Mouse (Mus musculus) embryonic facial prominence, embryonic 14.5 days (tissue): ENCODE results near the gene Plcb2. TPM values are rescaled to one million over a fixed set of nuclear protein-coding genes. Genes with fewer than 3 reads are reported as not detected.

Source experiments
- ATAC-seq: fragments of 200-750 bp; cut with Nextera tagmentation; 2 replicates; pipeline ENCODE4 v1.8.0; 2017; ENCODE audit warnings: low read depth, moderate number of reproducible peaks, moderate TSS enrichment
- DNase-seq: peaks from one replicate; pipeline ENCODE4 v3.0.0-alpha.2; 2015; ENCODE audit warnings: low spot score
- H3K27ac ChIP-seq: fragments of 300-500 bp; sonication (generic); replicated peaks from 2 replicates; pipeline ENCODE4 v1.5.1; 2014; ENCODE audit warnings: low read depth, mild to moderate bottlenecking, low read length, moderate library complexity
- H3K27me3 ChIP-seq: fragments of 300-500 bp; sonication (generic); replicated peaks from 2 replicates; pipeline ENCODE4 v1.6.1; 2014; ENCODE audit warnings: low read length; ENCODE audit not compliant: control insufficient read depth, insufficient read depth
- H3K36me3 ChIP-seq: fragments of 300-500 bp; sonication (generic); 2 replicates; pipeline ENCODE4 v1.6.1; 2014; ENCODE audit warnings: low read length, mixed read lengths; ENCODE audit not compliant: control insufficient read depth, insufficient read depth
- H3K4me1 ChIP-seq: fragments of 300-500 bp; sonication (generic); 2 replicates; pipeline ENCODE4 v1.6.1; 2014; ENCODE audit warnings: antibody characterized with exemption, low read length; ENCODE audit not compliant: control insufficient read depth, insufficient read depth
- H3K4me2 ChIP-seq: fragments of 300-500 bp; sonication (generic); 2 replicates; pipeline ENCODE4 v1.6.1; 2014; ENCODE audit warnings: low read depth, mild to moderate bottlenecking, low read length, moderate library complexity, mixed read lengths
- H3K4me3 ChIP-seq: fragments of 300-500 bp; sonication (generic); 2 replicates; pipeline ENCODE4 v1.5.1; 2014; ENCODE audit warnings: low read depth, mild to moderate bottlenecking, low read length
- H3K9ac ChIP-seq: fragments of 300-500 bp; sonication (generic); 2 replicates; pipeline ENCODE4 v1.6.1; 2014; ENCODE audit warnings: low read depth, mild to moderate bottlenecking, low read length, moderate library complexity, mixed read lengths
- H3K9me3 ChIP-seq: fragments of 300-500 bp; sonication (generic); 2 replicates; pipeline ENCODE4 v1.6.1; 2016; ENCODE audit warnings: low read length; ENCODE audit not compliant: control insufficient read depth
- WGBS: fragments of 180-500 bp; shearing (Covaris S2); extraction: QIAGEN DNeasy Blood & Tissue Kit; methylation state at CpG from one replicate; pipeline ENCODE4 v1.1.7; 2014; 5-methylcytosine and 5-hydroxymethylcytosine counted together
- polyA plus RNA-seq: library from polyadenylated mRNA; unstranded; fragments of >200 nt; fragmentation: Nextera tagmentation; extraction: Ambion mirVana; gene quantifications from 2 replicates; pipeline ENCODE4 v1.2.1, GENCODE M21; 2014

The Plcb2 gene
- polyA plus RNA-seq, 1 experiment from 2014 or later = 0.85 TPM

DNA sequence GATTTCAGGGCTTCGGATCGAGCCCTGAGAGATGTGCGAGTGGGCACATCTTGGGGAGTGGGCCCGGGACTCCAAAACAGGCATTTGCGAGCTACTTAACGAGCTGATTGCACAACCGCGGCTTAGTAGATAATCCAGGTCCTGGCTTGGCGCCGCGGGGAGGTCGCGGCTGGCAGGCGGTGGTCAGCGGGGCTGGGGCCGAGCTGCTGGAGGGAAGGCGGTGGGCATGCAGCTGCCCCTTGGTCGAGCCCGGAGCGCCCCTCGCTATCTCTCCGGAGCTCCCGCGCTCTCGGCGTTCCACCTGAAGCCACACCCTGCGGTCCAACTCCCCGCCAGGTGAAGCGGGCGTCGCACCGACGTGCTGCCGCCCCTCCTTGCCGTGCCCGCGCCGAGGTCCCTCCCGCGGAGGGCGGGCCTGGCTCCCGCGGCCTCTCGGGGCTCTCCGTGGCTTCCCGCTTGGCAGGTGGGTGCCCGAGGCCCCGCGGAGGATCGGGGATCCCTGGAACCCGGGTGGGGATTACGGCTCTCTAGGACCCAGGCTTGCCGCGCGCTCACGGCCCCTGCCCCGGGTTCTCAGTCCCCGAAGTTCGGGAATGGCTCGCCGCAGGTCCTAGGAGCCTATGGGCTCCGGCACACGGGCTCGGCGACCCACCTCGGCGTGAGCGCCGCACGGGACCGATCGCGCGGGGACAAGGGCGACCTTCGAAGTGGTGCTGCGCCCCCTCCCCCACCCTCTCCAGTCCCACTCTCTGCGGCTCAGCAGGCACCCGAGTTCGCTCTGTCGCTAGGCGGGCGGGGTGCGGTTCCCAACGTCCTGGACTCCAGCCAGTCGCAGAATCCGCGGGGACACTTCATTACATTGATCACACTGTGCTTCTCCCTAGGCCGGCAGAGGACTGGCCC, 51.1 kb downstream of the Plcb2 start:
- DNase-seq = no peak
- H3K4me2 ChIP-seq = peak overlapping the region; percentile 94
- H3K27ac ChIP-seq = no peak overlapping the region
- peak; percentile 54 for ATAC-seq
- H3K4me3 ChIP-seq = peak overlapping the region; percentile 54
- peak overlapping the region; percentile 63 for H3K9ac ChIP-seq
- H3K4me1 ChIP-seq = peaks cover 10% of the 10 kb centered on the region; the same call in 1 of the 2 replicates
- under 1% methylated on average over 37 of the region's 89 CpGs for WGBS
- H3K9me3 ChIP-seq = no peaks in the 10 kb centered on the region
- no peaks in the 10 kb centered on the region for H3K36me3 ChIP-seq
- H3K27me3 ChIP-seq = peaks cover 71% of the 10 kb centered on the region

DNA sequence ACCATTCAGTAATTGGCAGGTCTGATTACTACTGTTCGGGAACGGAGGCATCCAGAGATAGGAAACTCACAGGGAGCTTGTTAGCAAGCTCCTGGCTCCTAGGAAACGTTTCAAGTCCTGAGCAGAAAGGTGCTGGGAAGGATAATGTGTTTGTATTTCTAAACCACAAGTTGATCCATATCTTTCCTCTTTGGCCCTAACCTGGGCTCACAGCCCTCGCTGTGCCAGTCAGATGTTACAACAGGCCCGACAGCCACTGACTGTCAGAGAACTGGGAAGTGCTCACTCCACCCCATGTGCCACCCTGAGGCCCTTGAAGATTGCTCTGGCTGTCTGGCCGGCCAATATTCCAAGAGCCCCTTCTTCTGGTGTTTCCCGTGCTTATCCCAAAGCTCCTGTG, 53.7 kb downstream of the Plcb2 start:
- ATAC-seq = no peak

DNA sequence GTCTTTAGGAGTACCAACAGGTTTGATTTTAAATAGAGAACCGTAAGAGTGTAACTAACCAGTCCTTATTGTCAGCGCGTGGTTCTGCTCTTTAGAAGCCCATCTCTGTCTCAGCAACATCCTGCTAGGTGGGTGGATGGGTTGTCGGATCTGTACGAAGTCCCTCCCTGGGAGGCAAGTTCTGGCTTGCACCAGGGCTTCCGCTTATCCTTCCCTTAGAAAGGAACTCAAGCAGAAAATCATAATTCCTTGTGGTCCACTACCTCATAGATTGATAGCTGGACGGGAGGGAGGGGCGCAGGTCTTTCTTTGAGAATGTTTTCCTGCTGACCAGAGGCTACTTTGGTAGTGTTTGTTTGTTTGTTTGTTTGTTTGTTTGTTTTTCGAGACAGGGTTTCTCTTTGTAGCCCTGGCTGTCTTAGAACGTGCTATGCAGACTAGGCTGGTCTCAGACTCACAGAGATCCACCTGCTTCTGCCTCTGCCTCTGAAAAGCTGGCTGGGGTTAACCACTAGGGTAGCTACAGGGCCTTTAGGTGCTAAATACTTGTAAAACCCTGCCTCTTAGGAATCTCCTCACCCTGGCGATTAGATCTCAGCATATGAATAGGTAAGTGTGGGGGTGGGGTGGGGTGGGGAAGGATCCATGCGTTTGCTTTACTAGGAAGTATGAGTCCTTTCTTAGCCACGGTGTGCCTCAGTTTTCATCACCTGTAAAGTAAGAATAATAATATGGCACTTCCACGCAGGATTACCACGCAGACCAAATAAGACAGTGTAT, 54.4 kb downstream of the Plcb2 start:
- Histone ChIP-seq H3K4me3 (no peak overlapping the region), H3K27ac (no peak overlapping the region), H3K9me3 (no peaks in the 10 kb centered on the region), H3K4me2 (no peak overlapping the region), H3K4me1 (peaks cover 10% of the 10 kb centered on the region), H3K9ac (no peak overlapping the region), H3K27me3 (peaks cover 61% of the 10 kb centered on the region), H3K36me3 (no peaks in the 10 kb centered on the region)
- DNase-seq = peak; percentile 76
- ATAC-seq = no peak
- 22% methylated on average over 15 of the region's 15 CpGs for WGBS

More for the DNA sequence above, 53.7 kb downstream of the Plcb2 start:
- Histone ChIP-seq H3K36me3 (no peaks in the 10 kb centered on the region), H3K4me3 (no peak overlapping the region), H3K4me1 (peaks cover 10% of the 10 kb centered on the region; the same call in 1 of the 2 replicates), H3K27ac (no peak overlapping the region), H3K9ac (no peak overlapping the region), H3K4me2 (no peak overlapping the region), H3K9me3 (no peaks in the 10 kb centered on the region), H3K27me3 (peaks cover 67% of the 10 kb centered on the region)
- 20% methylated on average over 7 of the region's 7 CpGs for WGBS
- no peak for DNase-seq

DNA sequence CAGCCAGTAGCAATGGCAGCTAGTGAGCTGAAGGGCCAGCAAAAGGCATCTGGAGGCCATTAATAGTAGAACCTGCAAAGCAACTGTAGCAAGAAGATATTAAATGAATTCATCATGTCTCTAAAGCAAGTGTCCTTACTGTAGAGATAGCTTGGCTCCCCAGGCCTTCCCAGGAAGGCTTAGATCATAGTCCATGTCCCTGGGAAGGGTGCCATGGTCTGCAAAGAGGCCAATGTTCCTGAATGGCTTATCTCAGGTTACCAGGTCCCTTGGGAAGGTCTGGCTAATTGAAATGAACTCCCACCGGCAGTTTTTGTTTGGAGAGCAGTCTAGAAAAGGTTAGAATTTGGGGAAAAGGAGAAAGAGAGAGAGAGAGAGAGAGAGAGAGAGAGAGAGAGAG, 56.5 kb downstream of the Plcb2 start:
- Histone ChIP-seq H3K4me2 (no peak overlapping the region), H3K4me3 (no peak overlapping the region), H3K36me3 (no peaks in the 10 kb centered on the region), H3K9me3 (no peaks in the 10 kb centered on the region), H3K27ac (no peak overlapping the region), H3K27me3 (peaks cover 39% of the 10 kb centered on the region), H3K9ac (no peak overlapping the region), H3K4me1 (peaks cover 1% of the 10 kb centered on the region; the same call in 1 of the 2 replicates)
- ATAC-seq (no peak), DNase-seq (no peak)
- 28% methylated on average over 1 of the region's 1 CpGs for WGBS

DNA sequence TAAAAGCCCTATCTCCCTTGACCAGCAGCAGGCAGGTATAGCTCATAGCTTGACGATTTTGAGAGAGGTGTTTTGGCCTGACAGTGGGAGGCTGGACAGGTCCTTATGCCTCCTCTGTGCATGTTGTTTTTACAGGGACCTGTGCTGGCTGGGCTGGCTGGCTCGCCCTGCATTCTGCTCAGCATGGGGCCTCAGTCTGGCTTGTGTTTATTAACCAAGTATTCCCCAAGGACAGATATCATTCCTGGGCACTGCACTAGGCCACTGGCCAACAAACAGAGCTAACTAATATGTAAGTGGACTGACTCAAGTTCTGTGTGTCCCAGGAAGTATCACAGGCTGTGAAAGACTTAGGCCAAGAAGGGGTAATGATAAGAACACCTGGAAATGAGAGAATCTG, 58.5 kb downstream of the Plcb2 start:
- no peaks in the 10 kb centered on the region; the same call in 1 of the 2 replicates for H3K4me1 ChIP-seq
- no peaks in the 10 kb centered on the region for H3K9me3 ChIP-seq
- H3K36me3 ChIP-seq = no peaks in the 10 kb centered on the region
- no peak overlapping the region for H3K9ac ChIP-seq
- H3K27ac ChIP-seq = no peak overlapping the region
- WGBS = 27% methylated on average over 2 of the region's 2 CpGs
- DNase-seq = no peak
- H3K27me3 ChIP-seq = peaks cover 21% of the 10 kb centered on the region
- H3K4me3 ChIP-seq = no peak overlapping the region
- no peak for ATAC-seq
- H3K4me2 ChIP-seq = no peak overlapping the region

DNA sequence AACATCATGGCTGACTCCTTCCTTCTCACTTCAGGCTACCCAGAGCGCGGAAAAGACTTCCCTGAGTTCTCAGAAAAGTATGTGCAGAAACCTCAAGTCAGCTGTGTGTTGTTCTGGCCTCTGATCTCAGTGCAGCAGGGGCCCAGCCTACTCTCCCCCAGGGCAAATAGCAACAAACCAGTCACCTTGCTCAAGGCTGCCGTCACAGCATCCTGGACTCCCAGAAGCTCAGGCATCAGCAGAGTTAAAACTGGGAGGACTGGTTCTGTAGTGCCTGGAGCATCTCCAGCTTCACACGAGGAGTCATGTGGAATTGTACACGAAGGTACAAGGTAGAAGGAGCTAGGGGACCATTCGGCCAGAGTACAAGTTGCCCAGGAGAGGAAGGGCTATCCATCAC, 59.0 kb downstream of the Plcb2 start:
- ATAC-seq (no peak), DNase-seq (peak; percentile 51)
- Histone ChIP-seq H3K9ac (no peak overlapping the region), H3K4me3 (no peak overlapping the region), H3K27ac (no peak overlapping the region), H3K36me3 (no peaks in the 10 kb centered on the region), H3K4me1 (no peaks in the 10 kb centered on the region; the same call in 1 of the 2 replicates), H3K9me3 (no peaks in the 10 kb centered on the region), H3K27me3 (peaks cover 19% of the 10 kb centered on the region), H3K4me2 (no peak overlapping the region)
- WGBS = 47% methylated on average over 6 of the region's 6 CpGs

DNA sequence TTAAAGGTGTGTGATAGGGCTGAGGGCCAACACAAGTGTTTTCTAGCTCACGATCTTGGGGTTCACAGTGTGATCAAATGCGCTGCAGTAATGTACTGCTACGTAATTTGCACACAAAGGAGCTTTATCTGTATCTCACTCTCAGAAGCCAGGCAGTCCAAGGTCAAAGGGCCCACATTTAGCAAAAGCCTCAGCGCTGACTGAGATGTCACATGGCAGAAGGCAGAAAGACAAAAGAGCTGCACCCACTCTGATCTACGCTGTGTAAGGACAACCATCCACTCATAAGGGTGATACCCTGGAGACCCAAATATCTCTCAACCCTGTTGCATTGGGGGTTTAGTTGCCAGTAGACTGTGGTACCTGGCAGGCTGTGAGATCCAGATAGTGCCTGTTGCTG, 61.1 kb downstream of the Plcb2 start:
- 78% methylated on average over 5 of the region's 5 CpGs for WGBS
- DNase-seq (no peak), ATAC-seq (no peak)
- Histone ChIP-seq H3K9me3 (no peaks in the 10 kb centered on the region), H3K4me2 (no peak overlapping the region), H3K36me3 (no peaks in the 10 kb centered on the region), H3K27me3 (peaks cover 24% of the 10 kb centered on the region), H3K9ac (no peak overlapping the region), H3K4me3 (no peak overlapping the region), H3K4me1 (peaks cover 5% of the 10 kb centered on the region; the same call in 1 of the 2 replicates), H3K27ac (no peak overlapping the region)

DNA sequence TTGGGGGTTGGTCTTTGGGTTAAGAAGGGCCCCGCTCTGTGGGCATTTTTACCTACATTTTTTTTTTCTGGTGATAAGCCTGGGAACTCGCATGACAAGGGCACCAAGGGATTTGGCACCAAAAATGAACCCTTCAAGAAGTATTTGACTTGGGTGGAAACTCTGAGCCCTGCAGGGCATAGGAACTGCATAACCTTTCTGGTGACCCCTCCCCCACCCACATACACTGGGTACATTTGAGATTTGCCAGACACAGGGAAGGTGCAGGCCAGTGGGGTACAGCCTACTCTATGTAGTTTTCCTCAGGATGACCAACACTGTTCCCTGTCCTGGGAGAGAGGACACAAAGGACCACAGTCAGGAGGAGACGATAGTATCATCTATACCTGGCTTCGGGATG, 62.6 kb downstream of the Plcb2 start:
- H3K9ac ChIP-seq = no peak overlapping the region
- no peak for DNase-seq
- ATAC-seq = no peak
- H3K36me3 ChIP-seq = no peaks in the 10 kb centered on the region
- H3K27ac ChIP-seq = no peak overlapping the region
- H3K4me1 ChIP-seq = peaks cover 5% of the 10 kb centered on the region; the same call in 1 of the 2 replicates
- peaks cover 28% of the 10 kb centered on the region for H3K27me3 ChIP-seq
- no peak overlapping the region for H3K4me2 ChIP-seq
- H3K4me3 ChIP-seq = no peak overlapping the region
- 85% methylated on average over 4 of the region's 4 CpGs for WGBS
- no peaks in the 10 kb centered on the region for H3K9me3 ChIP-seq
